Mouse (Mus musculus) urinary bladder, postnatal 25 days (tissue): ENCODE results near the gene Pou6f2.

Experiments
- DNase-seq: peaks from one replicate; pipeline ENCODE4 v3.0.0; 2022; ENCODE audit warnings: low spot score

Gene Pou6f2

GRCm38 (mm10) chr13:18397586-18397985 lies at the start of gene Pou6f2:
TSS of gene Pou6f2 (minus strand) at chr13:18397686.
- DNase-seq: no peak

GRCm38 (mm10) chr13:18439858-18440257 lies 42.4 kb upstream of the Pou6f2 start:
- no peak for DNase-seq

- no peak for DNase-seq
Observed at GRCm38 (mm10) chr13:18387673-18388072, 9.8 kb downstream of the Pou6f2 start.

GRCm38 (mm10) chr13:18363373-18363772 lies 34.1 kb downstream of the Pou6f2 start:
- no peak for DNase-seq

GRCm38 (mm10) chr13:18344580-18345333 lies 52.7 kb downstream of the Pou6f2 start:
- DNase-seq: no peak

GRCm38 (mm10) chr13:18338910-18339501 lies 58.5 kb downstream of the Pou6f2 start:
- DNase-seq: no peak

GRCm38 (mm10) chr13:18338022-18338421 lies 59.5 kb downstream of the Pou6f2 start:
- no peak for DNase-seq

GRCm38 (mm10) chr13:18334035-18334434 lies 63.5 kb downstream of the Pou6f2 start:
- DNase-seq: no peak

GRCm38 (mm10) chr13:18332596-18332995 lies 64.9 kb downstream of the Pou6f2 start:
- no peak for DNase-seq

GRCm38 (mm10) chr13:18323980-18324678 lies 73.4 kb downstream of the Pou6f2 start:
- DNase-seq: no peak

- DNase-seq: no peak
Observed at GRCm38 (mm10) chr13:18323407-18323806, 74.1 kb downstream of the Pou6f2 start.

- no peak for DNase-seq
Observed at GRCm38 (mm10) chr13:18312613-18313012, 84.9 kb downstream of the Pou6f2 start.

GRCm38 (mm10) chr13:18309024-18309423 lies 88.5 kb downstream of the Pou6f2 start:
- no peak for DNase-seq

- DNase-seq: no peak
Observed at GRCm38 (mm10) chr13:18306506-18307145, 90.9 kb downstream of the Pou6f2 start.

- DNase-seq: no peak
Observed at GRCm38 (mm10) chr13:18299966-18300365, 97.5 kb downstream of the Pou6f2 start.

GRCm38 (mm10) chr13:18293438-18293837 lies 104.0 kb downstream of the Pou6f2 start:
- no peak for DNase-seq

- no peak for DNase-seq
Observed at GRCm38 (mm10) chr13:18290253-18290914, 107.1 kb downstream of the Pou6f2 start.

GRCm38 (mm10) chr13:18287536-18287935 lies 110.0 kb downstream of the Pou6f2 start:
- no peak for DNase-seq

- DNase-seq: no peak
Observed at GRCm38 (mm10) chr13:18282361-18282982, 115.0 kb downstream of the Pou6f2 start.

GRCm38 (mm10) chr13:18281084-18281483 lies 116.4 kb downstream of the Pou6f2 start:
- DNase-seq: no peak

- no peak for DNase-seq
Observed at GRCm38 (mm10) chr13:18253131-18253530, 144.4 kb downstream of the Pou6f2 start.
